Mouse (Mus musculus) c-Kit-positive CD71-positive TER-119-negative erythroid progenitor cells, embryonic 14.5 days (primary cell): ENCODE data around the gene Ctdsp1.
A peak's percentile ranks its signal among the peaks of the same experiment; 100 is the strongest.

ENCODE experiments used
- DNase-seq: peaks from one replicate; pipeline ENCODE4 v3.0.0-alpha.2; 2013; ENCODE audit warnings: low read depth

Ctdsp1 gene

GRCm38 (mm10) chr1:74397268-74397918, 6.1 kb downstream of the Ctdsp1 start:
- DNase-seq: peak; percentile 96

DNA sequence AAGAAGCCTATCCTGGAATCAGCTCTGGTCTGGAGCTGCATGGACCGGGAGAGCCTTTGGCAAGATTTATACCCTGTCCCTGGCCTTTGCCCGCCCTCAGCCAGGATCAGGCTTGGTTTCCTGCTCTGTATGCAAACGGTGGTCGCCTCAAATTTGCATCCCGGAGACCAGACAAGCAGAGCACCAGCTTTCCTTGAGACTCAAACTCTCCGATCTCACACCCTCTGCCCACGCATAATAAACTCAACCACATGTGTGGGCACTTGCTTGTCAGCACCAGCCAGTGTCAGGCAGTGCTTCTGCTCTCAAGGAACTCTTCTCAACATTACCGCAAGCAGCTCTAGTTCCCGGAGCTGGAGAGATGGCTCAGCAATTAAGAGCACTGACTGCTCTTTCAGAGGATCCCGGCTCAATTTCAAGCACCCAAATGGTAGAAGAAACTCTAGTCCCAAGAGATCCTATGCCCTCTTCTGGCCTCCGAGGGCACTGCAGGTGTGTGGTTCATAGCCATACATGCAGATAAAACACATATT, 6.7 kb downstream of the Ctdsp1 start:
- DNase-seq: no peak

GRCm38 (mm10) chr1:74400531-74400930, 9.2 kb downstream of the Ctdsp1 start:
- DNase-seq: no peak

- no peak for DNase-seq
These were observed 9.8 kb downstream of the Ctdsp1 start for GRCm38 (mm10) chr1:74401015-74401702.

GRCm38 (mm10) chr1:74404206-74404605, 12.9 kb downstream of the Ctdsp1 start:
- DNase-seq: no peak

GRCm38 (mm10) chr1:74408589-74409504, 17.5 kb downstream of the Ctdsp1 start, which contains the start of gene Vil1:
Gene Vil1, plus strand, starts transcription at chr1:74409376.
- no peak for DNase-seq

GRCm38 (mm10) chr1:74411753-74412325, 20.5 kb downstream of the Ctdsp1 start:
- DNase-seq: no peak

- DNase-seq: no peak
These were observed 21.4 kb downstream of the Ctdsp1 start for GRCm38 (mm10) chr1:74412711-74413110.

DNA sequence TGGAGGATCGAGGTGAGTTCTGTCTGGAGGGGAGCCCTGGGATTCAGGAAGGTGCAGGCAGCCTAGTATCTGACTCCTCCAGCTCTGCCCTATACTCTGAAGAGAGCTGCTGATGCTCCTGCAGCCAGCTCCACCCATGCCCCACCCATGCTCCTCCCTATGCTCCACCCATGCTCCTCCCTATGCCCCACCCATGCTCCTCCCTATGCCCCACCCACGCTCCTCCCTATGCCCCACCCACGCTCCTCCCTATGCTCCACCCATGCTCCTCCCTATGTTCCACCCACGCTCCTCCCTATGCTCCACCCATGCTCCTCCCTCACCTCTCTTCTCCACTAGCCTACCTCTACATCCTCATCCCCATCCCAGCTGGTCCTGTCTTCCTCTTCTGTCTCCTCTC, 23.8 kb downstream of the Ctdsp1 start:
- DNase-seq: no peak

DNA sequence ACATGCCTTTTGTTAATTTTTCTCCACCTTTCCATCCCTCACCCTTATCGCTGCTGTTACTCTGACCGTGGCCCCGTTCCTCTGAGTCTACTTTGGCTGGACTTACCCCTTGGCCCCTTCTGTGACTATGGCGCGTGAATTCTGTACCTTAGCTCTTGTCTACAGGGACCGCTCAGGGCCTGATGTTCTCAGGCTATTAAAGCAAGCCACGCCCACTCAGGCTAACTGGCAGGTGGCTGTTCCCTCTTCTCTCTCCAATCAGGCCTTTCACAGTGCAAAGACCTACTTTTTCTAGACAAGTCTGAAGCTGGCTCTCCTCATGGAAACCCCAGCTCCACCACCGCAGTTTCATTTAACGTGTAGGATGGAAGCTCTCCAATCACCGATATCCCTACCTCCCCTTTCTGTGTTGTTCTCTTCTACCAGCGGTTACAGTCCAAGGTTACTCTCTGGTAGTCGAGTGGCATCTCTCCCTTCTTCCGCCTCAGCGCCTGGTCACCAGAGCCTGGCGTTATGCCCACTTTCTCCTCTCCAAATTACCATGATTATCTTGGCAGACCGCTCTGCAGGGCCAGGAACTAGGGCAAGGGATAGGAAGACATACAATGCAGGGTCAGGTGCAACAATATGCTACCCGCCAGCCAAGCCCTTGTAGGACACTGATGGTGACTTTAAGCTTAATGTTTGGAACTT, 27.6 kb downstream of the Ctdsp1 start:
- no peak for DNase-seq

DNA sequence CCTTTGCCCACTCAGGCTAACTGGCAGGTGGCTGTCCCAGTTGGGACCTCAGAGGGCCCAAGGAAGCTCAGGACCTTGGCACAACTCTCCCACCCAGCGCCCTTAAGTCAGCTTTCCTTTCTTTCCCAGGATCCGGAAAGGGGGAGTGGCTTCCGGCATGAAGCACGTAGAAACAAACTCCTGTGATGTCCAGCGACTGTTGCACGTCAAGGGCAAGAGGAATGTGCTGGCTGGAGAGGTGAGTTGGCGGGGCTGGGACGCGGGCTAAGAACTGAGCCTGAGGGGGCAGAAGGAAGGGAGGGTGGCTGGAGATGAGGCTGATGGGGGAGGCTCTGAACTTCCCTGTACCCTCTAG, 28.1 kb downstream of the Ctdsp1 start:
- DNase-seq: no peak

DNA sequence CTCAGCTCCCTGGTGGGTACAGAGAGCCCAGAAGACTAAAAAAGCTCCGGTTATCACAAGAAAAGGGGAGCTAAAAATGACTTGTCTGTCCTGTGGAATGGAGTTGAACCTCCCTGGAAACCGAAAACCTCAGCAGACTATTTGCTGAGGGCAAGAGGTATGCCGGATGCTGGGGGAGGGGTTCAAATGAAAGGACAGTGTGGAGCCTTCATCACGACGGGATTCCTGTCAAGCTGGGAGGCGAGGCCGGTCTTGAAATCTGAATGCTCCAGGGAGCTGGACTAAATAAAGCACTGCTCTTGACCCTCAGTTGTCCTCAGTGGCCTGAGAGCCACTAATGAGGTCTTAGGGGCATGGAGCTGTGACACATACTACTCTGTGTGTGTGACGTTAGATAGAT, 31.8 kb downstream of the Ctdsp1 start:
- no peak for DNase-seq

GRCm38 (mm10) chr1:74425845-74426244, 34.5 kb downstream of the Ctdsp1 start:
- no peak for DNase-seq

DNA sequence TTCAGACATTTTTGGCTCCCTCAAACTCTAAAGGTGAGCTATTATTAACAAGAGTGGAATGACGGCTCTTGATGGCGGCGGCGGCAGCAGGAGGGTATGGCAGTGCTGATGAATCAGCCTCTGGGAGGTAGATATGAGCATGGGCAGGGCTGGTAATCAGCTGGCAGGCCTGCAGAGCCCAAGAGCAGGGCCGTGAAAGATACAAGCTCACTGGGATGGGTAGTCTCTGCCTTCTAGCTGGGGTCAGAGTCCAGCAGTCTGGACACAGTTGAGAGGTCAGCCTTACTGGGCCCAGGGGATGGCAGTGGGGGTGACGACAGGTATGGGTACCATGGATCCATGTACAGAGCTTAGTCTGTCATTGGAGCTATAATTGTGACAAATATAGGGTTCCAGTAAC, 41.9 kb downstream of the Ctdsp1 start:
- no peak for DNase-seq

DNA sequence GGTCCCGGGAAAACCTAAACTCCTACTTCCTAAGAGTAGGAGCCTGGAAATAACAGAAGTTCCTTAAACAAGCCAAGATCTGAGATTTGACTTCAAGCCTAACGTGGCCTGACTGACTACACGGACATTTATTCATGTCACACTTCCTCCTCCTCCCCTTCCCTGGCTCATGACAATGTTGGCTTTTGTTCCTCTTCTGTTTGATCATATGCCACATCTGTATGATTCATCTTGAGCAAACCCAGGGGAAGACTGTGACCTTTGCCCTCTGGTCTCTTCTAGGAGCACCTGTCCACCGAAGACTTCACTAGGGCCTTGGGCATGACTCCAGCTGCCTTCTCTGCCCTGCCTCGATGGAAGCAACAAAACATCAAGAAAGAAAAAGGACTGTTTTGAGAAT, 43.3 kb downstream of the Ctdsp1 start:
- no peak for DNase-seq

- DNase-seq: peak; percentile 43
These were observed 44.3 kb downstream of the Ctdsp1 start for GRCm38 (mm10) chr1:74435563-74435962.

DNA sequence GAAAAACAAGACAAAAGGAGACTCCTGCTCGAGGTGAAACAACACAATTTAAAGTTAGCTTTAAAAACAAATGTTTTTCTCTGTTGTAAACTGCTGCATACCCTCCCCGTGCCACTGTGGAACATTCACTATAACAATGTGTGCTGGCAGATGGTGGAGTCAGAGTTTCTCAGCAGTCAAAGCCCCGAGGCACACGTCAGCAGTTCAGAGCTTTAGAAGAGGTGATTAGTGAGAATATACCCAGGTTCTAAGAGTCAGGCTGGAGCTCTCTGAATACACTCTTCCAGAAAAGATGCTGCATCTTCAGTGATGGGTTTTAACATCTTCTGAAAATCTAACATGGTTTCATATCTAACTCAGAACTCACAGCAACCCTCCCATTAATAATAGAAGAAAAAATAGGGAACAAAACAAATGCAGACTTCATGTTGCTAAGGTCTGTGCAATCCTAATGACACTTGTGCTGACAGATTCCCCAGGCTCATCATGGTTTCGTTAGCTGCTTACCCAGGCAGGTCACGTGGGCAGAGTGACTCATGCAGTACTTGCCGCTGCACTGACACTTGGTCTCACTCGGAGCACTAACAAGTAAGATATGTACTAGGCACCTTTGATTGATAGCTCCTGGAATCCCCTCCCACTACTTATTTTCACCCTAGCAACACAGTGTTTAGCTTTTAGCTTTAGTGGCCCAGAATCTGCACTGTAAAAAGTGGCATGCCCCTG, 46.6 kb downstream of the Ctdsp1 start:
- no peak for DNase-seq

GRCm38 (mm10) chr1:74439166-74439876, 48.0 kb downstream of the Ctdsp1 start:
- DNase-seq: no peak

GRCm38 (mm10) chr1:74444538-74444937, 53.2 kb downstream of the Ctdsp1 start:
- no peak for DNase-seq
